Mouse (Mus musculus): ENCODE measurements at regions not wholly inside any gene's neighbourhood (a gene's known extent, or its start where the extent isn't known, plus 50 kb on each side); places are given as distances from the start of the nearest gene placed in this dataset.

- ATAC-seq (replicated peaks; ENCODE audit: low FRiP score, low TSS enrichment, poor library complexity, severe bottlenecking): no peak
Measured at GRCm38 (mm10) chr8:89677266-89677665, 633.3 kb upstream of the Sall1 start.

- ATAC-seq (replicated peaks; ENCODE audit: low FRiP score, low TSS enrichment, poor library complexity, severe bottlenecking): no peak
Measured at GRCm38 (mm10) chr8:89673911-89674310, 629.9 kb upstream of the Sall1 start.

- no peak for ATAC-seq (replicated peaks; ENCODE audit: low FRiP score, low TSS enrichment, poor library complexity, severe bottlenecking)
Measured at GRCm38 (mm10) chr8:89672631-89673030, 628.7 kb upstream of the Sall1 start.

- ATAC-seq (replicated peaks; ENCODE audit: low FRiP score, low TSS enrichment, poor library complexity, severe bottlenecking): no peak
Measured at GRCm38 (mm10) chr8:89664911-89665689, 621.1 kb upstream of the Sall1 start.

DNA sequence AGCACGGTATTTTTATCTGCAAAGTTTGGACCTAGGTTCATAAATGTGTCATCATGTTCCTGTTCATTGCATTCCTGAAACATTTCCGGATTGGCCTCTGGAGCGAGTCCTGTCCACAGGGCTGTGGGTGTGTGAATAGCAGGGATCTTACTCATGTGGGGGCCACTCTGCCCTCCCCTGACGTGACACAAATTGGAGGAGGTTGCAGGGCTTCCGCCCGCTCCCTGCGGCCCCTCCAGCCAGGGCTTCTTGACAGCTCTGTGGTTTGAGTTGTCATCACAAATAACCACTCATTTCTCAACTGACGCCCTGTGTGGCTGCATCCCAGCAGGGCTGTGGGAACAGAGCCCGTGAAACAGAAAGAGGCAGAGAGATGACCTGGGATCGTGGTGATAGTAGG lies 619.9 kb upstream of the Sall1 start:
- no peak for ATAC-seq (replicated peaks; ENCODE audit: low FRiP score, low TSS enrichment, poor library complexity, severe bottlenecking)

DNA sequence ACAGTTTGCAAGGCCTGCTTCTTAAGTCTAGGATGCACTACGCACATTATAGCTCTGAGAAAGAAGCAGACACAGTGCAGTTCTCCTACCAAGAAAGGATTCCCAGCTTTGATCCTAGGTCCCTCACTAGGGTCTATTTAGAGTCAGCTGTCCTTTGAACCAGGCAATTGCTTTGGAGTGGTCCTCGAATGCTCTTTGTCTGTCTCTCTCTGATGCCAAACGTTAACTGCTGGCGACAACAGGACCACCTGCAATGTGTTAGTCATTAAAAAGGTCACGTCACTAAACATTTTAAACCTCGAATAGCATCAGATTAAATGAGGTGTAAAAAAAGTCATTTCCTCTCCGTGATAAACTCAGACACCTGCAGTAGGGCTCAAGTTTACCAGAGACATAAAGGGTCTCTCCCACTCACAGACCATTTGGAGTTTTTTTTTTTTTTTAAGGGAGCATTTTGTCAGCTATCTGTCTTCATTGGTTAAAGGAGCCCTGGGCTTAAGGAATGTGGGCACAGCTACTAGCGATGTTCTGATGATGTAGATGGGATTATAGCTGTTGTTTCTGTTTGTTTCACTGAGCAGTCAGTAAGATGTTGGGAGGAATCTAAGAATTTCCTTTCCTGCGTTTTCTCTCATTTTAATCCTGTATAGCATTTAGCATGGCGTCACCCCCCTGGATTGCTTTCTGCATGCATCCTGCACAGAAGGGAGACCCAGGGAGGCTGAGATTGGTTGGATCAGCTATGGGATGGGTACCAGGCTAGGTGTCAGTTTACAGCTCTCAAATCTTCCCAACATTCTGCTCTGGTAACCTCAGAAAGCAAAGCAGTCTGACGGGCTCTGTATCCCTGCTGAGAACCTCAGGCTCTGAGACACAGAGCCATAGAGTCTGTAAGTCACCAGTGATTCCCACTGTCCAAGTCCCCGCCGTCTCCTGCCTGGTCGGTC lies 615.3 kb upstream of the Sall1 start:
- no peak for ATAC-seq (replicated peaks; ENCODE audit: low FRiP score, low TSS enrichment, poor library complexity, severe bottlenecking)

GRCm38 (mm10) chr8:89655369-89655768 lies 611.4 kb upstream of the Sall1 start:
- no peak for ATAC-seq (replicated peaks; ENCODE audit: low FRiP score, low TSS enrichment, poor library complexity, severe bottlenecking)

DNA sequence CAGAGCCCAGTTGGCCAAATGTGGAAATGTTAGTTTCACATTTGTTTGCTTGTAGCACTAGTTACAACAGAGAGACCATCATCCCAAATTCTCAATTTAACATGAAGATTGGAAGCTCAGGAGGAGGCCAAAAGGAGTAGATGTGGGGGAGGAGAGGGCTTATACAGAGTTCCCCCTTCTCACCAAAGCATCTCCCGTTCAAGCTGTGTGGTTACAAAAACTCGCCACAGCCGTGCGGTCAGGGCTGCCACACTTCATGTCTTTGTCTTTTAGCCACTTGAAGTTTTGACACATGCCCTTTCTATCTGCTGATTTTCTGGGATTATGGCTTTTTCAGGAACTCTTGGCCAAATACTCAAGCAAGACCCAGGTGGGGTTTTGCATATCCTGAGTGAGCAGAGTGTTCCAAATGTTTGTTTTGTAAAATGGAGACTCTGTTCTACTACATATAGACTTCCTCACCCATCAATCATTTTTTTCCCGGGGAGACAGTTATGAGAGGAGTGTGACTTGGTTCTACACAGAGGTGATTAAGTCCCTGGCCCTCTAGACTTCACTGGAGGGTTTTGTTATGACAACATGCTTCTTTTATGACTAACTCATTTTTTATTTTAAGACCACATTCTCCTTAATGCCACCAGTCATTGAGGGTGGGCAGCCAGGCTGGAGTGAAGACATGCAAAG lies 605.4 kb upstream of the Sall1 start:
- no peak for ATAC-seq (replicated peaks; ENCODE audit: low FRiP score, low TSS enrichment, poor library complexity, severe bottlenecking)

DNA sequence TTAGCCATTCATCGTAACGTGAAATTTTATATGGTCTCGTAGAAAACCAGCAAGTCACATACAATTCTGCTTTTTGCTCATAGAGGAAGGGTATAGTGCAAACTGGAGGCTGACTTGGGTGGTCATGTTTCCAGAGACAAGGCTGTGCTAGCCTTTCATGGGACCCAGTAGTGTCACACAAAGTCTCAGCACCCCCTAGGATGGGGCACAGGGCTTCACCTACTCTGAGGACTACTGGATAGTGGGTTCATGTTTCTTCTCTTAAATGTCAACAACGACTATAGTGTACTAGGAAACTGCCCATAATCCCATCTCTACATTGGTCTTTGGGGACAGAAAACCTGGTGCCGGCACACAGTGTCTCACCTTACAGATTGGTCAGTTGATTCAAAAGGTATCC lies 603.0 kb upstream of the Sall1 start:
- ATAC-seq (replicated peaks; ENCODE audit: low FRiP score, low TSS enrichment, poor library complexity, severe bottlenecking): no peak

DNA sequence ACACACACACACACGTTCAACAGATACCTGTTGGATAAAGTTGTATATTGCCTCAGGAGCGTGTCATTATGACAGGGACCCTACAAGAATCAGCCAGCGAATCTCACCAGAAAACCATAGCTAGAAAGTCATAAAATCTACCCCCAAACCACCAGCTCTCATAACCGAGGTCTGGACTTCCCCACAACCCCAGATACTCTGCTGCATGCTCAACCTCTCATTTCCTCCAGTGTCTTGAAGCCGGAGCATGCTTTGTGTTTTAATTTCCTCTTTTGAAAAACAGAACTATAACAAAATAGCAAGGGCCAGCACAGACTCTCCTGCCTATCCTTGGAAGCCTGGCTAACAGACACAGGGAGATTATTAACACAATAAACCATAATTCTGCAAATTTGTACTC lies 597.4 kb upstream of the Sall1 start:
- ATAC-seq (replicated peaks; ENCODE audit: low FRiP score, low TSS enrichment, poor library complexity, severe bottlenecking): no peak

- no peak for ATAC-seq (replicated peaks; ENCODE audit: low FRiP score, low TSS enrichment, poor library complexity, severe bottlenecking)
Measured at GRCm38 (mm10) chr8:89634864-89635263, 590.9 kb upstream of the Sall1 start.

- no peak for ATAC-seq (replicated peaks; ENCODE audit: low FRiP score, low TSS enrichment, poor library complexity, severe bottlenecking)
Measured at GRCm38 (mm10) chr8:89632304-89632703, 588.3 kb upstream of the Sall1 start.

- ATAC-seq (replicated peaks; ENCODE audit: low FRiP score, low TSS enrichment, poor library complexity, severe bottlenecking): no peak
Measured at GRCm38 (mm10) chr8:89630540-89630939, 586.6 kb upstream of the Sall1 start.

DNA sequence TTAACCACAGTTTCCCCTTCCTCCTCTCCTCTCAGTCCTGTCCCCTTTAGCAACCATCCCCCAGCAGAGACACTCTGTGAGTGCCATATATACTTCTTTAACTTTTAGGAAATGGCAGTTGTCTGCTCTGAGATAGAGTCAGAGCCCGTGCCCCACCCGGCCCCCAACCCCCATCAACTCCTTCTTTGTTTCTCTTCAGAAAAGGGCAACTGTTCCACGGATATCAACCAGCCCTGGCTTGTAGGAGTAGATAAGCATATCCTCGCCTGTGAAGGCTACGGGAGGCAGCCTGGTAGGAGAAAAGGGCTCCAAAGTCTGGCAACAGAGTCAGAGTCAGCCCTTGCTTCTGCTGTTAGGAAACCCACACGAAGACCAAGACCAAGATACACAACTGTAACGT lies 574.1 kb upstream of the Sall1 start:
- ATAC-seq (replicated peaks; ENCODE audit: low FRiP score, low TSS enrichment, poor library complexity, severe bottlenecking): no peak

GRCm38 (mm10) chr8:89615863-89616558 lies 572.0 kb upstream of the Sall1 start:
- ATAC-seq (replicated peaks; ENCODE audit: low FRiP score, low TSS enrichment, poor library complexity, severe bottlenecking): no peak

DNA sequence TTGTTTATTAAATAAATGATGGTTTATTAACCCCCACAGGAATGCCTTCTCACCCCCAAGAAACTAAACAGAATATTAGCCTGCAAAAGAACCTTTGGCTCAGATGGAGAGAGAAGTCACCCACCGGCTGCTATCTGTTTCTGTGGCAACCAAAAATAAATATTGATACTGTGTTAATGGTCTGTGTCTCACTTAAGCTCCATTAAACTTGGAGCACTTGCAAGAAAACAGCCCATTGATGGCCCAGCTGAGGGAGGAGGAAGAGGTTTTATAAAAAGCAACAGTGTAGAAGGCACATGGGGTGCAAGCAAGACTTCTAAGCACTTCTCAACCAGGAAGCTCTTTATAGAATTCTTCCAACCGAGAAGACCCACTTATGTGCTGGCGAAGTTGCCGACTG lies 565.1 kb upstream of the Sall1 start:
- no peak for ATAC-seq (replicated peaks; ENCODE audit: low FRiP score, low TSS enrichment, poor library complexity, severe bottlenecking)

DNA sequence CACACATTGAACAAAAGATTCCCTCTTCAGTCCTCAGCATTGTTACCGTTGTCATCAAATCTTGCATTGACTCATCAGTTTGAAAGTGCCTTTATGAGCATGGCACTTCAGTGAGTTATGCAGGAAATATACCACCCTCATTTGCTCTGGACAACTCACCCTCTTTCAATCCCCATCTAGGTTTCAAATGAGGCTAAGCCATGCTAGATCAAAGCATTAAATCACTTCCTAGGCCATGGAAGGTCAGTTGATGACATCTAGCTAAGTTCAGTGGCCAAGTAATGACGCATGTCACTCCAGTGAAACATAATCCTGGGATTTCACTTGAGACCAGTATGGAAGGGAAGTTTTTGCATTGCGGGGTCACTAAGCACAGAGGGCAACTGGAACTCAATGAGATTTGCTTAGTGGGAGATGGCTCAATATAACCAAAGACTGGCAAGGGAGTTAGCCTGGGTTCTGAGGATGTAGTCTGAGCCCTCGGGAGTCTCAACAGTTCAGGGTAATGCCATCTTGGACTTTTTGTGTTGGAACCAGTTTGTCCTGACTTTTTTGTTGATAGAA lies 562.0 kb upstream of the Sall1 start:
- no peak for ATAC-seq (replicated peaks; ENCODE audit: low FRiP score, low TSS enrichment, poor library complexity, severe bottlenecking)

DNA sequence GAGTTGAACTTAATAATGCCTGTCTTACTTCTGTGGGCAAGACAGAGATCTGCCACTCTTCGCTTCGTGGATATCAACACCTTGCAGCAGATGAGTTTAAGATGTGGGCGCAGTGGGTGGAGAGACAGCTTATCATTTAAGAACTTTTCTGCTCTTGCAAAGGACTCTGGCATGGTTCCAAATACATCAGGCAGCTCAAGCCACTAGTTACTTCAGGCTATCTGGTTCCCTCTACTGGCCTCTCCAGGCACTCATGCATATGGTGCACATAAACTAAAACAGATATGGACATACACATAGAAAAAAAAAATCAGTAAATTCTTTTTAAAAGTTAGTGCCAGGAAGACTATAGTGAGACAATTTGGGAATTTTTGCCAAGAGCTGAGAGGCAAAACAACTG lies 560.5 kb upstream of the Sall1 start:
- no peak for ATAC-seq (replicated peaks; ENCODE audit: low FRiP score, low TSS enrichment, poor library complexity, severe bottlenecking)

- no peak for ATAC-seq (replicated peaks; ENCODE audit: low FRiP score, low TSS enrichment, poor library complexity, severe bottlenecking)
Measured at GRCm38 (mm10) chr8:89596380-89596779, 552.4 kb upstream of the Sall1 start.

All from megakaryocyte-erythroid progenitor cell, adult 5-6 weeks (primary cell).